Mouse (Mus musculus) C2C12 (cell line): ENCODE measurements at regions not wholly inside any gene's neighbourhood (a gene's known extent, or its start where the extent isn't known, plus 50 kb on each side); places are given as distances from the start of the nearest gene placed in this dataset.

Experiments used
- H3K27me3 ChIP-seq: one replicate; pipeline ENCODE4 v1.6.1; 2011; ENCODE audit not compliant: control insufficient read depth, insufficient read depth, insufficient read length
- H3K36me3 ChIP-seq: one replicate; pipeline ENCODE4 v1.6.1; 2011; ENCODE audit not compliant: control insufficient read depth, insufficient read depth
- H3K4me3 ChIP-seq: one replicate; pipeline ENCODE4 v1.5.1; 2011; ENCODE audit warnings: mild to moderate bottlenecking, control low read depth; ENCODE audit not compliant: poor library complexity, insufficient read depth, severe bottlenecking
- H3K79me2 ChIP-seq: one replicate; pipeline ENCODE4 v1.6.1; 2011; ENCODE audit not compliant: control insufficient read depth, insufficient read depth
- H3K79me3 ChIP-seq: one replicate; pipeline ENCODE4 v1.6.1; 2011; ENCODE audit warnings: low read depth, control low read depth
- H3ac ChIP-seq: one replicate; pipeline ENCODE3; 2011; ENCODE audit warnings: low read depth; ENCODE audit not compliant: control insufficient read depth, insufficient read length
- CEBPB ChIP-seq: IDR thresholded peaks from one replicate; pipeline ENCODE4 v1.6.1; 2011; ENCODE audit warnings: low read depth, mild to moderate bottlenecking, control low read depth, moderate library complexity
- CTCF ChIP-seq: IDR thresholded peaks from one replicate; pipeline ENCODE4 v1.5.1; 2011; ENCODE audit not compliant: control insufficient read depth, insufficient read depth, insufficient read length
- FOSL1 ChIP-seq: IDR thresholded peaks from one replicate; pipeline ENCODE4 v1.8.0; 2011; ENCODE audit warnings: mild to moderate bottlenecking, low read length; ENCODE audit not compliant: poor library complexity, insufficient read depth, severe bottlenecking
- MAX ChIP-seq: IDR thresholded peaks from one replicate; pipeline ENCODE4 v1.6.1; 2011; ENCODE audit warnings: mild to moderate bottlenecking, control low read depth
- MYOD1 ChIP-seq: IDR thresholded peaks from one replicate; pipeline ENCODE4 v1.6.1; 2011; ENCODE audit warnings: low read depth; ENCODE audit not compliant: control insufficient read depth, insufficient read length
- MYOG ChIP-seq: IDR thresholded peaks from one replicate; pipeline ENCODE4 v1.6.1; 2011; ENCODE audit not compliant: control insufficient read depth, insufficient read length; ENCODE audit errors: extremely low read depth
- USF1 ChIP-seq: IDR thresholded peaks from one replicate; pipeline ENCODE4 v1.6.1; 2011; ENCODE audit warnings: low read depth, mild to moderate bottlenecking, control low read depth, moderate library complexity

- Histone ChIP-seq H3K27me3 (no peaks in the 10 kb centered on the region), H3K79me2 (no peaks in the 10 kb centered on the region), H3K36me3 (no peaks in the 10 kb centered on the region), H3ac (no peak overlapping the region), H3K79me3 (no peaks in the 10 kb centered on the region), H3K4me3 (no peak overlapping the region)
- TF ChIP-seq MAX, result no peak
- TF ChIP-seq MYOD1, result no peak
- no peak for TF ChIP-seq MYOG
- TF ChIP-seq CEBPB, result no peak
- TF ChIP-seq FOSL1, result no peak
- no peak for TF ChIP-seq USF1
- TF ChIP-seq CTCF, result no peak
These were observed 85.6 kb upstream of the Smad3 start for GRCm38 (mm10) chr9:63843431-63843830.

GRCm38 (mm10) chr9:63841102-63841501 is 83.3 kb upstream of the Smad3 start:
- Histone ChIP-seq H3K79me2 (no peaks in the 10 kb centered on the region), H3K36me3 (no peaks in the 10 kb centered on the region), H3K4me3 (no peak overlapping the region), H3K27me3 (no peaks in the 10 kb centered on the region), H3ac (no peak overlapping the region), H3K79me3 (no peaks in the 10 kb centered on the region)
- TF ChIP-seq USF1, result no peak
- TF ChIP-seq CTCF, result no peak
- no peak for TF ChIP-seq MYOG
- TF ChIP-seq CEBPB, result no peak
- TF ChIP-seq FOSL1, result no peak
- TF ChIP-seq MYOD1, result no peak
- TF ChIP-seq MAX, result no peak

- no peaks in the 10 kb centered on the region for H3K27me3 ChIP-seq
- H3K4me3 ChIP-seq, result no peak overlapping the region
- no peaks in the 10 kb centered on the region for H3K79me3 ChIP-seq
- H3K36me3 ChIP-seq, result no peaks in the 10 kb centered on the region
- H3K79me2 ChIP-seq, result no peaks in the 10 kb centered on the region
- H3ac ChIP-seq, result no peak overlapping the region
- no peak for TF ChIP-seq CEBPB
- peak; percentile 54 for TF ChIP-seq FOSL1
- TF ChIP-seq MYOG, result no peak
- TF ChIP-seq USF1, result no peak
- peak; percentile 36 for TF ChIP-seq MAX
- no peak for TF ChIP-seq CTCF
- peak; percentile 79 for TF ChIP-seq MYOD1
These were observed 81.4 kb upstream of the Smad3 start for GRCm38 (mm10) chr9:63838996-63839772.

- no peaks in the 10 kb centered on the region for H3K79me3 ChIP-seq
- TF ChIP-seq FOSL1 (no peak), USF1 (no peak), CTCF (no peak), MAX (no peak), MYOG (no peak), MYOD1 (no peak), CEBPB (no peak)
- no peaks in the 10 kb centered on the region for H3K27me3 ChIP-seq
- H3K4me3 ChIP-seq, result no peak overlapping the region
- no peaks in the 10 kb centered on the region for H3K36me3 ChIP-seq
- H3K79me2 ChIP-seq, result no peaks in the 10 kb centered on the region
- no peak overlapping the region for H3ac ChIP-seq
These were observed 79.8 kb upstream of the Smad3 start for GRCm38 (mm10) chr9:63837552-63837951.

- Histone ChIP-seq H3K79me3 (no peaks in the 10 kb centered on the region), H3K79me2 (no peaks in the 10 kb centered on the region)
- TF ChIP-seq USF1 (no peak), MYOG (no peak), MYOD1 (no peak), CTCF (no peak), FOSL1 (no peak), MAX (no peak), CEBPB (no peak)
These were observed 78.9 kb upstream of the Smad3 start for GRCm38 (mm10) chr9:63836565-63837284.

GRCm38 (mm10) chr9:63836036-63836435 is 78.2 kb upstream of the Smad3 start:
- Histone ChIP-seq H3ac (no peak overlapping the region), H3K36me3 (no peaks in the 10 kb centered on the region), H3K4me3 (no peak overlapping the region), H3K27me3 (no peaks in the 10 kb centered on the region), H3K79me3 (no peaks in the 10 kb centered on the region), H3K79me2 (no peaks in the 10 kb centered on the region)
- TF ChIP-seq CTCF, result no peak
- TF ChIP-seq USF1, result peak; percentile 61

More at GRCm38 (mm10) chr9:63836565-63837284, 78.9 kb upstream of the Smad3 start:
- Histone ChIP-seq H3K36me3 (no peaks in the 10 kb centered on the region), H3ac (no peak overlapping the region), H3K4me3 (no peak overlapping the region), H3K27me3 (no peaks in the 10 kb centered on the region)
